Mouse (Mus musculus): ENCODE data around the gene Nrcam. TPM values are rescaled to one million over a fixed set of nuclear protein-coding genes. Genes with fewer than 3 reads are reported as not detected.

Nrcam gene
- polyA plus RNA-seq, 1 experiment, result 0.32 TPM

DNA sequence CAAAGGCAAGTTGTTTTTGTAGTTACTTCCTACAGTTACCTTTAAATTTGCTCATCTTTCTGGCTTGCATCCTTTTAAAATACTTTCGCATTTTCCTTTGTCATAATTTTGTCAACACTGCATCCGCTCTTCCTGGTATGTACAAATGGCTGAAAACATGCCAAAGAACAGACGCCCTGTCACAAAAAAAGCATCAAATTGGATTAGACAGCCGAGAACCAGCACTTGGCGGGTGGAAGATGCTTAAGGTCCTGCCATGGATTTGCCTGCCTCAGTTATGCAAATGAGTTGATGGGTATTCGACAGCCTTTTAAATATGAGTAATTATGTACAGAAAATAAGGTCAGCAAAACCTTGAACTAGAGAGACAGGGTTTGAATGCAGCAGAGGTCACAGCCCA is 101.7 kb downstream of the Nrcam start:
- TF ChIP-seq POLR2A (IDR thresholded peaks at IDR 0.05; ENCODE audit: borderline replicate concordance, control insufficient read depth, low read depth, low read length) (no peak), CTCF (IDR thresholded peaks at IDR 0.05; ENCODE audit: control insufficient read depth, insufficient read depth, low read length) (no peak)
- 78% methylated on average over 6 of the region's 6 CpGs for WGBS

GRCm38 (mm10) chr12:44430996-44431395 is 102.3 kb downstream of the Nrcam start:
- H3K4me1 ChIP-seq (ENCODE audit: control insufficient read depth, insufficient read depth, low read length), result no peaks in the 10 kb centered on the region
- TF ChIP-seq CTCF (IDR thresholded peaks at IDR 0.05; ENCODE audit: control insufficient read depth, insufficient read depth, low read length), result no peak
- no peak for TF ChIP-seq POLR2A (IDR thresholded peaks at IDR 0.05; ENCODE audit: borderline replicate concordance, control insufficient read depth, low read depth, low read length)
- 58% methylated on average over 7 of the region's 7 CpGs for WGBS
- no peak overlapping the region for H3K27ac ChIP-seq (ENCODE audit: control insufficient read depth, insufficient read depth, low read depth, low read length, poor library complexity)
- H3K4me3 ChIP-seq (replicated peaks; ENCODE audit: control insufficient read depth, low read depth, low read length), result no peak overlapping the region

More for the DNA sequence above, 101.7 kb downstream of the Nrcam start:
- no peak overlapping the region for H3K4me3 ChIP-seq (replicated peaks; ENCODE audit: control insufficient read depth, low read depth, low read length)
- no peaks in the 10 kb centered on the region for H3K4me1 ChIP-seq (ENCODE audit: control insufficient read depth, insufficient read depth, low read length)
- H3K27ac ChIP-seq (ENCODE audit: control insufficient read depth, insufficient read depth, low read depth, low read length, poor library complexity), result no peak overlapping the region

DNA sequence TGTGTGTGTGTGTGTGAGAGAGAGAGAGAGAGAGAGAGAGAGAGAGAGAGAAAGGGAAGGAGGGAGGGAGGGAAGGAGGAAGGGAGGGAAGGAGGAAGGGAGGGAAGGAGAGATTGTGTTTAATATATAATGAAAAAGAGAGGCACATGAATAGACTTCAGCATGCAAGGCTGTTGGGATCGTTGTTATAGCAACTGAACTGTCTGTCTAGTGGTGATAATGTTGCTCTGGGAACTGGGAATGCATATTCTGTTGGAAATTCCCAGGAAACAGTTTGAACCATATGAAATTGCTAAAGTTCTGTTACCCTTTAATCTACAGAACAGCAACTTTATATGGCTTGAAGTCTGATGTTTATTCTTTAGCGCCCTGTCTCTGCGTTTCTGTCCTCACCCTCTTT is 104.0 kb downstream of the Nrcam start:
- 82% methylated on average over 3 of the region's 3 CpGs for WGBS
- Histone ChIP-seq H3K4me1 (ENCODE audit: control insufficient read depth, insufficient read depth, low read length) (no peaks in the 10 kb centered on the region), H3K27ac (ENCODE audit: control insufficient read depth, insufficient read depth, low read depth, low read length, poor library complexity) (no peak overlapping the region), H3K4me3 (replicated peaks; ENCODE audit: control insufficient read depth, low read depth, low read length) (no peak overlapping the region)
- TF ChIP-seq POLR2A (IDR thresholded peaks at IDR 0.05; ENCODE audit: borderline replicate concordance, control insufficient read depth, low read depth, low read length), result no peak
- no peak for TF ChIP-seq CTCF (IDR thresholded peaks at IDR 0.05; ENCODE audit: control insufficient read depth, insufficient read depth, low read length)

- WGBS, result 80% methylated on average over 13 of the region's 13 CpGs
- Histone ChIP-seq H3K4me3 (replicated peaks; ENCODE audit: control insufficient read depth, low read depth, low read length) (no peak overlapping the region), H3K4me1 (ENCODE audit: control insufficient read depth, insufficient read depth, low read length) (no peaks in the 10 kb centered on the region; the same call in 1 of the 2 replicates), H3K27ac (ENCODE audit: control insufficient read depth, insufficient read depth, low read depth, low read length, poor library complexity) (no peak overlapping the region)
- TF ChIP-seq CTCF (IDR thresholded peaks at IDR 0.05; ENCODE audit: control insufficient read depth, insufficient read depth, low read length), result no peak
- no peak for TF ChIP-seq POLR2A (IDR thresholded peaks at IDR 0.05; ENCODE audit: borderline replicate concordance, control insufficient read depth, low read depth, low read length)
Observed at GRCm38 (mm10) chr12:44437046-44437827, 108.6 kb downstream of the Nrcam start.

DNA sequence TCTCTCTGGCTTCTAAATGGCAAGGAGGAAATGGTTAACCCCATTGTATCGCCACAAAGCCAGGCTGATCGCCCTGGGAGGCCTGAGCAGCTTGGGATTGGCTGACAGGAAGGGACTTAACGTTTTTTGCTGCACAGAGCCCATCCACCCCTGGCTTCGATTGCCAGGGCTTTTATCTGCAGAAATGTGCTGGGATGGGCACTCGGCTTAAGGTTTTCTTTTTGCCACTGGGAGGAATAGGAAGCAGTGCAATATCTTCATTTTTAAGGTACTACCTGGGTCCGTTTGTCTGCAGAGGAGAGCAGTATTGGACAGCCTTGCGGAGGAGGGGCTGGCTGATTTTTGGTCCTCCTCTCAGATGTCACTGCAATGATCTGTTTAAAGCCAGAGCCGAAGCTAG is 110.2 kb downstream of the Nrcam start:
- WGBS, result 9% methylated on average over 8 of the region's 8 CpGs

GRCm38 (mm10) chr12:44440230-44440629 is 111.5 kb downstream of the Nrcam start:
- Histone ChIP-seq H3K4me3 (replicated peaks; ENCODE audit: control insufficient read depth, low read depth, low read length) (no peak overlapping the region), H3K27ac (ENCODE audit: control insufficient read depth, insufficient read depth, low read depth, low read length, poor library complexity) (no peak overlapping the region), H3K4me1 (ENCODE audit: control insufficient read depth, insufficient read depth, low read length) (no peaks in the 10 kb centered on the region; the same call in 1 of the 2 replicates)
- WGBS, result 1% methylated on average over 4 of the region's 4 CpGs
- no peak for TF ChIP-seq POLR2A (IDR thresholded peaks at IDR 0.05; ENCODE audit: borderline replicate concordance, control insufficient read depth, low read depth, low read length)
- no peak for TF ChIP-seq CTCF (IDR thresholded peaks at IDR 0.05; ENCODE audit: control insufficient read depth, insufficient read depth, low read length)

More for the DNA sequence above, 110.2 kb downstream of the Nrcam start:
- Histone ChIP-seq H3K4me1 (ENCODE audit: control insufficient read depth, insufficient read depth, low read length) (no peaks in the 10 kb centered on the region; the same call in 1 of the 2 replicates), H3K4me3 (replicated peaks; ENCODE audit: control insufficient read depth, low read depth, low read length) (no peak overlapping the region), H3K27ac (ENCODE audit: control insufficient read depth, insufficient read depth, low read depth, low read length, poor library complexity) (no peak overlapping the region)
- TF ChIP-seq POLR2A (IDR thresholded peaks at IDR 0.05; ENCODE audit: borderline replicate concordance, control insufficient read depth, low read depth, low read length), result no peak
- no peak for TF ChIP-seq CTCF (IDR thresholded peaks at IDR 0.05; ENCODE audit: control insufficient read depth, insufficient read depth, low read length)

DNA sequence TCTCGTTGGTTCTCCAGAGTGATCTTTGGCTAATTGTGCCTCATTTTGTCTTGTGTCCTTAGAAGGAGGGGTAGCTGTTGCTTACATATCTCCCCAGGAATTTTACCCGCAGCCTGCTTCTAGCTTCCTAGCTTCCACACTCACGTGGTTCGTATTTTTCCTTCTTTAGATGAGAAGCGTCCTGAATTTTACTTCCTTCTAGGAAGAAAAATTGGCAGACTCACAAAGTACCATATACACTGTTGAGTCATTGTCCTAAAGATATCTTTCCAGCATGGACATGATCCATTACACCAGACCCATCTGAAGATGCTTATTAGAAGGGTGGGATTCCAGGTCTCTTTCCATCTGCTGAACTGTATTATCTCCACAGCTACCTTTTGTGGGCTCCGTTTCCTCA is 122.2 kb downstream of the Nrcam start:
- H3K4me3 ChIP-seq (replicated peaks; ENCODE audit: control insufficient read depth, low read depth, low read length), result no peak overlapping the region
- TF ChIP-seq CTCF (IDR thresholded peaks at IDR 0.05; ENCODE audit: control insufficient read depth, insufficient read depth, low read length) (no peak), POLR2A (IDR thresholded peaks at IDR 0.05; ENCODE audit: borderline replicate concordance, control insufficient read depth, low read depth, low read length) (no peak)
- H3K4me1 ChIP-seq (ENCODE audit: control insufficient read depth, insufficient read depth, low read length), result no peaks in the 10 kb centered on the region
- WGBS, result 69% methylated on average over 6 of the region's 6 CpGs
- no peak overlapping the region for H3K27ac ChIP-seq (ENCODE audit: control insufficient read depth, insufficient read depth, low read depth, low read length, poor library complexity)

DNA sequence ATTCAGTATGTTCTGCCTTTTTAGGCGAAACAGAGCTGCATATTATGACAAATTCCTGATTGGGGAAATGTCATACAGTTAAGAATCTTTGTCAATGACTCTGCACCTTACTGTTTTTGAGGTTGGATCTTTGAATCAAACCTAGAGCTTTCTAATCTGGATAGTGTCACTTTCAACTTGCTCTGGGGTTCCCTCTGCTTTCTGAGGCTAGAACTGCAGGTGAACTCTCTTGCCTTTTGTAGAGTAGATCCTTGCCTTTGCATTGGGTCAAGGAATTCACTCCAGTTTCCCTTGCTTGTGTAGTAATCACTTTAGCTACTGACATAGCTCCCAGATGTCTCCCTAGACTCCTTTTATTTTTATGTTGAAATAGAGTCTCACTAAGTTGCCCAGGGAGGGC is 123.1 kb downstream of the Nrcam start:
- 48% methylated on average over 1 of the region's 1 CpGs for WGBS
- Histone ChIP-seq H3K4me1 (ENCODE audit: control insufficient read depth, insufficient read depth, low read length) (no peaks in the 10 kb centered on the region), H3K27ac (ENCODE audit: control insufficient read depth, insufficient read depth, low read depth, low read length, poor library complexity) (no peak overlapping the region), H3K4me3 (replicated peaks; ENCODE audit: control insufficient read depth, low read depth, low read length) (no peak overlapping the region)
- TF ChIP-seq POLR2A (IDR thresholded peaks at IDR 0.05; ENCODE audit: borderline replicate concordance, control insufficient read depth, low read depth, low read length) (no peak), CTCF (IDR thresholded peaks at IDR 0.05; ENCODE audit: control insufficient read depth, insufficient read depth, low read length) (no peak)

Measured in bone marrow, adult 2 months (tissue).